Mouse (Mus musculus) ES-Bruce4 (cell line): ENCODE measurements around the gene C7.

ENCODE experiments used
- EP300 ChIP-seq: IDR thresholded peaks from 2 replicates; pipeline ENCODE4 v1.6.1; 2011; ENCODE audit warnings: low read depth, low read length; ENCODE audit not compliant: insufficient read depth
- POLR2A ChIP-seq: IDR thresholded peaks from one replicate; pipeline ENCODE4 v1.8.1; 2011; ENCODE audit warnings: low read length; ENCODE audit not compliant: insufficient read depth

DNA sequence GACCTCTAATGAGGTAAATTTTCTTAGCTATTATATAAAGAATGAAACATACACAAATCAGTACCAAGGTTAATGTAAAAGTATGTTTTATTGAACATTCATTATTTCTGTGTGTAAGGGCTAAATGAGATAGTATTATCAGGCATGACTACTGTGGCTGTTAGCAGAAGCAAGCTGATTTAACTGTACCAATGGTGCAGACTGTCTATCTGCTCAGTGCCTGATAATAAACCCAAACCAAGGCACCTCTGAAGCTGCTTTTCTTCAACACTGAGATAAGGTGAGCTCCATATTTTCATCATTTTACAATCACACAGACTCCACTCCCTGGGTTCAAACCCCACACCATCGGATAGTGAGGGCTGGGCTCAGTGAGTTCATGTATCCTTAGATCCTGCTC, 33.8 kb upstream of the C7 start:
- TF ChIP-seq POLR2A (no peak), EP300 (no peak)
